ENCODE assay signal across 27 mouse cellular contexts in genomic region chr2:80902050-80902449, GRCm38 (mm10).
DNase-seq lines count a peak whose midpoint lies in the region; ATAC-seq and TF ChIP-seq lines count a peak whose summit lies in the region.
"Had no signal": no experiment of that assay in that cellular context is flagged by ENCODE, and none has a peak within 500 bp of the region (broad histone marks: within the 10 kb centered on the region; RNA-seq: fewer than 3 reads in every experiment).

No protein-coding gene starts in this region.

- H3K4me1 ChIP-seq in kidney, embryonic 15.5 days = no peaks in the 10 kb centered on the region
- no peaks in the 10 kb centered on the region for H3K4me1 ChIP-seq in hindbrain, postnatal 0 days (ENCODE audit: insufficient read depth, low read length)
- H3K4me1 ChIP-seq: forebrain, embryonic 13.5 days; heart, embryonic 13.5 days; limb, embryonic 12.5 days; liver, embryonic 15.5 days; midbrain, embryonic 10.5 days had no signal

- peak; percentile 83 for ATAC-seq in kidney, embryonic 15.5 days (replicated peaks; ENCODE audit: low FRiP score)
- 0 out of 2 replicates have a peak, but pooled peaks have one; percentile 56 for ATAC-seq in hindbrain, postnatal 0 days
- ATAC-seq: forebrain, embryonic 13.5 days; Patski had no signal

- H3K27me3 ChIP-seq in kidney, embryonic 15.5 days = no peaks in the 10 kb centered on the region
- H3K27me3 ChIP-seq in hindbrain, postnatal 0 days (ENCODE audit: insufficient read depth, low read length) = no peaks in the 10 kb centered on the region
- H3K27me3 ChIP-seq: forebrain, embryonic 13.5 days; heart, embryonic 13.5 days; limb, embryonic 12.5 days; liver, embryonic 15.5 days had no signal

- H3K9me3 ChIP-seq in kidney, embryonic 15.5 days (replicated peaks) = no peaks in the 10 kb centered on the region
- H3K9me3 ChIP-seq in hindbrain, postnatal 0 days (ENCODE audit: low read length) = no peaks in the 10 kb centered on the region
- H3K9me3 ChIP-seq: forebrain, embryonic 13.5 days; heart, embryonic 13.5 days; limb, embryonic 12.5 days; liver, embryonic 15.5 days; midbrain, embryonic 10.5 days had no signal

- H3K4me3 ChIP-seq in kidney, embryonic 15.5 days (replicated peaks) = no peak overlapping the region
- no peak overlapping the region for H3K4me3 ChIP-seq in hindbrain, postnatal 0 days (ENCODE audit: low read length)
- H3K4me3 ChIP-seq: forebrain, embryonic 13.5 days; heart, embryonic 13.5 days; limb, embryonic 12.5 days; liver, embryonic 15.5 days; midbrain, embryonic 10.5 days had no signal

- intact Hi-C loops in left cerebral cortex, postnatal 14 days (cut with DNase I) = no loop called here

- H3K4me2 ChIP-seq in kidney, embryonic 15.5 days = no peak overlapping the region
- no peak overlapping the region for H3K4me2 ChIP-seq in hindbrain, postnatal 0 days (ENCODE audit: low read depth, low read length)
- H3K4me2 ChIP-seq: forebrain, embryonic 13.5 days; heart, embryonic 13.5 days; limb, embryonic 12.5 days; liver, embryonic 15.5 days; lung, embryonic 14.5 days had no signal

- H3K27ac ChIP-seq in kidney, embryonic 15.5 days = no peak overlapping the region
- H3K27ac ChIP-seq in hindbrain, postnatal 0 days = no peak overlapping the region
- H3K27ac ChIP-seq: forebrain, embryonic 13.5 days; heart, embryonic 13.5 days; limb, embryonic 12.5 days; liver, embryonic 15.5 days; midbrain, embryonic 10.5 days; stomach, postnatal 0 days had no signal

- 32% methylated on average over 3 of the region's 3 CpGs for WGBS in kidney, embryonic 15.5 days
- WGBS in hindbrain, postnatal 0 days = 26% methylated on average over 3 of the region's 3 CpGs

- TF ChIP-seq CTCF in hindbrain, postnatal 0 days (IDR thresholded peaks at IDR 0.05; ENCODE audit: low read depth) = no peak

- no peaks in the 10 kb centered on the region for H3K36me3 ChIP-seq in kidney, embryonic 15.5 days
- no peaks in the 10 kb centered on the region for H3K36me3 ChIP-seq in hindbrain, postnatal 0 days (ENCODE audit: insufficient read depth, low read length)
- H3K36me3 ChIP-seq: G1E; heart, embryonic 13.5 days; limb, embryonic 12.5 days; liver, embryonic 15.5 days; midbrain, embryonic 10.5 days had no signal

- no peak overlapping the region for H3K9ac ChIP-seq in kidney, embryonic 15.5 days
- no peak overlapping the region for H3K9ac ChIP-seq in hindbrain, postnatal 0 days (replicated peaks; ENCODE audit: low read length)
- H3K9ac ChIP-seq: forebrain, embryonic 13.5 days; heart, embryonic 13.5 days; limb, embryonic 12.5 days; liver, embryonic 15.5 days; lung, embryonic 14.5 days had no signal

- DNase-seq in embryo, embryonic 10.5 days (ENCODE audit: low spot score) = peak; percentile 6
- DNase-seq in embryo, embryonic 10 days (ENCODE audit: low spot score) = no peak
- DNase-seq in kidney, adult 8-10 months = no peak
- peak; percentile 23 for DNase-seq in A20 (ENCODE audit: low read depth, low spot score)
- DNase-seq in hindbrain, postnatal 0 days (ENCODE audit: low spot score) = peak; percentile 4
- DNase-seq in spleen, postnatal 4 days (ENCODE audit: low spot score in 2 of 2) = no peak
- DNase-seq in left cerebral cortex, postnatal 14 days (ENCODE audit: low spot score in 2 of 2) = no peak
- DNase-seq: adrenal gland, postnatal 14 days; cerebellum, adult 11-12 months; cerebellum, adult 9-11 months; gastrocnemius, postnatal 10 days; heart, postnatal 10 days; kidney, postnatal 10 days; layer of hippocampus, adult 9-11 months; lung, embryonic 14.5 days; spleen, adult 18-20 months; thymus, adult 18-20 months; thymus, postnatal 25 days had no signal

Comparison
In these comparisons a context has a peak if more than half of its experiments do, and no peak if none do; other contexts are left out.
1. DNase-seq: peak in embryo, embryonic 10.5 days (single experiment), A20 (single experiment) and hindbrain, postnatal 0 days (single experiment); none in embryo, embryonic 10 days (single experiment), kidney, adult 8-10 months (0 of 2), spleen, postnatal 4 days (0 of 2) and left cerebral cortex, postnatal 14 days (0 of 2).